Mouse (Mus musculus) limb, embryonic 14.5 days (tissue): ENCODE measurements around the gene Boc. TPM values are rescaled to one million over a fixed set of nuclear protein-coding genes. Genes with fewer than 3 reads are reported as not detected.

Source experiments
- ATAC-seq: fragments of 200-750 bp; cut with Nextera tagmentation; 2 replicates; pipeline ENCODE4 v1.8.0; 2017; ENCODE audit warnings: low read depth, moderate number of reproducible peaks, moderate TSS enrichment; ENCODE audit not compliant: low FRiP score
- DNase-seq: peaks from one replicate; pipeline ENCODE4 v3.0.0-alpha.2; 2015; ENCODE audit warnings: low spot score
- H3K27ac ChIP-seq: fragments of 300-500 bp; sonication (generic); replicated peaks from 2 replicates; pipeline ENCODE4 v1.5.1; 2014; ENCODE audit warnings: low read depth, mild to moderate bottlenecking, low read length, moderate library complexity, mixed read lengths
- H3K27me3 ChIP-seq: fragments of 300-500 bp; sonication (generic); 2 replicates; pipeline ENCODE4 v1.6.1; 2014; ENCODE audit warnings: low read length, mixed read lengths; ENCODE audit not compliant: control insufficient read depth, insufficient read depth
- H3K36me3 ChIP-seq: fragments of 300-500 bp; sonication (generic); 2 replicates; pipeline ENCODE4 v1.6.1; 2014; ENCODE audit warnings: mild to moderate bottlenecking, low read length, moderate library complexity, mixed read lengths; ENCODE audit not compliant: control insufficient read depth, insufficient read depth
- H3K4me1 ChIP-seq: fragments of 300-500 bp; sonication (generic); 2 replicates; pipeline ENCODE4 v1.6.1; 2014; ENCODE audit warnings: antibody characterized with exemption, low read length, mixed read lengths; ENCODE audit not compliant: control insufficient read depth, insufficient read depth
- H3K4me2 ChIP-seq: fragments of 300-500 bp; sonication (generic); replicated peaks from 2 replicates; pipeline ENCODE4 v1.6.1; 2014; ENCODE audit warnings: low read depth, mild to moderate bottlenecking, low read length, moderate library complexity; ENCODE audit not compliant: severe bottlenecking
- H3K4me3 ChIP-seq: fragments of 300-500 bp; sonication (generic); replicated peaks from 2 replicates; pipeline ENCODE4 v1.5.1; 2014; ENCODE audit warnings: low read length
- H3K9ac ChIP-seq: fragments of 300-500 bp; sonication (generic); 2 replicates; pipeline ENCODE4 v1.6.1; 2014; ENCODE audit warnings: mild to moderate bottlenecking, low read depth, low read length, moderate library complexity; ENCODE audit not compliant: severe bottlenecking
- H3K9me3 ChIP-seq: fragments of 300-500 bp; sonication (generic); 2 replicates; pipeline ENCODE4 v1.6.1; 2016; ENCODE audit warnings: low read length; ENCODE audit not compliant: control insufficient read depth
- POLR2A ChIP-seq: fragments of 200-500 bp; IDR thresholded peaks from 2 replicates; pipeline ENCODE4 v1.8.0; 2012; ENCODE audit warnings: inconsistent platforms, mild to moderate bottlenecking, moderate library complexity, borderline replicate concordance; ENCODE audit not compliant: insufficient read depth, insufficient read length; ENCODE audit errors: extremely low read depth
- WGBS: fragments of 180-500 bp; shearing (Covaris S2); extraction: QIAGEN DNeasy Blood & Tissue Kit; methylation state at CpG from one replicate; pipeline ENCODE4 v1.1.7; 2014; 5-methylcytosine and 5-hydroxymethylcytosine counted together
- polyA plus RNA-seq, 2 experiments: library from polyadenylated mRNA; depleted of rRNA in 1 of 2; stranded (reverse) in 1 of 2; unstranded in 1 of 2; fragments of >200 nt; fragmentation: Nextera tagmentation in 1 of 2; extraction: Ambion mirVana in 1 of 2; gene quantifications; 2 replicates each; pipeline versions ENCODE4 v1.2.1 to v1.2.3; 2012 to 2014

Boc gene
- polyA plus RNA-seq, 2 experiments = 59.8 to 91.4 TPM

- Histone ChIP-seq H3K9me3 (no peaks in the 10 kb centered on the region), H3K9ac (no peak overlapping the region), H3K4me3 (no peak overlapping the region), H3K27me3 (no peaks in the 10 kb centered on the region), H3K36me3 (peaks cover 99% of the 10 kb centered on the region), H3K4me2 (no peak overlapping the region), H3K27ac (no peak overlapping the region), H3K4me1 (peaks cover 21% of the 10 kb centered on the region)
- ATAC-seq (no peak), DNase-seq (no peak)
- 95% methylated on average over 6 of the region's 6 CpGs for WGBS
- no peak for TF ChIP-seq POLR2A
Measured at GRCm38 (mm10) chr16:44492151-44492550, 66.5 kb downstream of the Boc start.

- DNase-seq (no peak), ATAC-seq (no peak)
- 90% methylated on average over 9 of the region's 9 CpGs for WGBS
- peaks cover 99% of the 10 kb centered on the region for H3K36me3 ChIP-seq
- no peak overlapping the region for H3K4me2 ChIP-seq
- peaks cover 21% of the 10 kb centered on the region for H3K4me1 ChIP-seq
- H3K9ac ChIP-seq = no peak overlapping the region
- no peak for TF ChIP-seq POLR2A
- H3K9me3 ChIP-seq = no peaks in the 10 kb centered on the region
- H3K27me3 ChIP-seq = no peaks in the 10 kb centered on the region
- no peak overlapping the region for H3K4me3 ChIP-seq
- H3K27ac ChIP-seq = no peak overlapping the region
Measured at GRCm38 (mm10) chr16:44491051-44491450, 67.6 kb downstream of the Boc start.

- Histone ChIP-seq H3K4me2 (no peak overlapping the region), H3K27ac (no peak overlapping the region), H3K4me1 (no peaks in the 10 kb centered on the region), H3K27me3 (no peaks in the 10 kb centered on the region), H3K36me3 (peaks cover 92% of the 10 kb centered on the region), H3K4me3 (no peak overlapping the region), H3K9ac (no peak overlapping the region), H3K9me3 (no peaks in the 10 kb centered on the region)
- ATAC-seq (no peak), DNase-seq (no peak)
- no peak for TF ChIP-seq POLR2A
- 91% methylated on average over 13 of the region's 13 CpGs for WGBS
Measured at GRCm38 (mm10) chr16:44487194-44487593, 71.5 kb downstream of the Boc start.

- no peak for ATAC-seq
Measured at GRCm38 (mm10) chr16:44486612-44487011, 72.1 kb downstream of the Boc start.

GRCm38 (mm10) chr16:44485691-44486090 lies 73.0 kb downstream of the Boc start:
- Histone ChIP-seq H3K9me3 (no peaks in the 10 kb centered on the region), H3K27ac (no peak overlapping the region), H3K4me1 (peaks cover 6% of the 10 kb centered on the region), H3K4me3 (no peak overlapping the region), H3K9ac (no peak overlapping the region), H3K36me3 (peaks cover 80% of the 10 kb centered on the region), H3K27me3 (no peaks in the 10 kb centered on the region), H3K4me2 (no peak overlapping the region)
- DNase-seq = no peak
- ATAC-seq = no peak
- 82% methylated on average over 8 of the region's 8 CpGs for WGBS
- no peak for TF ChIP-seq POLR2A

More at GRCm38 (mm10) chr16:44486612-44487011, 72.1 kb downstream of the Boc start:
- Histone ChIP-seq H3K4me3 (no peak overlapping the region), H3K36me3 (peaks cover 89% of the 10 kb centered on the region), H3K27ac (no peak overlapping the region), H3K9me3 (no peaks in the 10 kb centered on the region), H3K27me3 (no peaks in the 10 kb centered on the region), H3K9ac (no peak overlapping the region), H3K4me1 (no peaks in the 10 kb centered on the region; the same call in 1 of the 2 replicates), H3K4me2 (no peak overlapping the region)
- no peak for DNase-seq
- no peak for TF ChIP-seq POLR2A
- 87% methylated on average over 9 of the region's 9 CpGs for WGBS

GRCm38 (mm10) chr16:44484831-44485230 lies 73.9 kb downstream of the Boc start:
- Histone ChIP-seq H3K27me3 (no peaks in the 10 kb centered on the region), H3K36me3 (peaks cover 71% of the 10 kb centered on the region), H3K9me3 (no peaks in the 10 kb centered on the region), H3K4me3 (no peak overlapping the region), H3K9ac (no peak overlapping the region), H3K27ac (no peak overlapping the region; the same call in 1 of the 2 replicates), H3K4me2 (no peak overlapping the region), H3K4me1 (peaks cover 6% of the 10 kb centered on the region)
- 87% methylated on average over 10 of the region's 10 CpGs for WGBS
- no peak for ATAC-seq
- no peak for DNase-seq
- TF ChIP-seq POLR2A = no peak
